Mouse (Mus musculus) G1E-ER4 (cell line): ENCODE data around the gene Hif3a. TPM values are rescaled to one million over a fixed set of nuclear protein-coding genes. Genes with fewer than 3 reads are reported as not detected.

Source experiments
- GATA1 ChIP-seq: IDR thresholded peaks from one replicate; pipeline ENCODE4 v1.8.0; 2012; ENCODE audit warnings: low read length, inconsistent platforms
- polyA plus RNA-seq: library from polyadenylated mRNA; stranded (reverse); fragments of >175 nt; gene quantifications from 2 replicates; pipeline ENCODE4 v1.2.3, GENCODE M21; 2012

Hif3a gene
- polyA plus RNA-seq, 1 experiment: 202 TPM

DNA sequence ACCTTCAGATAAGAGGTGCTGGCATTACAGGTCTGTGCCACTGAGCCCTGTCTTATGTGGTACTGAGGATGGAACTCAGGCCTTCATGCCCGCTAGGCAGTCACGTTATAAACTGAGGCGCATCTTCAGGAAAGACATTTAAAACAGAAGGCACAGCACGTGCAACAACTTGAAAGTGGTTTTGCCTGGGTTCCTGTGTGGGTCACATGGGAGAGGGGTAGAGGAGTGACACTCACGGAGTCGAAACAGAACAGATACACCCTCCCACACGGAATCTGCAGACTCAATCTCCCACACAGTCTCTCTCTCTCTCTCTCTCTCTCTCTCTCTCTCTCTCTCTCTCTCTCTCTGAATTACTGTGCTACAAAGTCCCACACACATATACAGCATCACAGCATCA is 32.0 kb downstream of the Hif3a start:
- no peak for TF ChIP-seq GATA1

DNA sequence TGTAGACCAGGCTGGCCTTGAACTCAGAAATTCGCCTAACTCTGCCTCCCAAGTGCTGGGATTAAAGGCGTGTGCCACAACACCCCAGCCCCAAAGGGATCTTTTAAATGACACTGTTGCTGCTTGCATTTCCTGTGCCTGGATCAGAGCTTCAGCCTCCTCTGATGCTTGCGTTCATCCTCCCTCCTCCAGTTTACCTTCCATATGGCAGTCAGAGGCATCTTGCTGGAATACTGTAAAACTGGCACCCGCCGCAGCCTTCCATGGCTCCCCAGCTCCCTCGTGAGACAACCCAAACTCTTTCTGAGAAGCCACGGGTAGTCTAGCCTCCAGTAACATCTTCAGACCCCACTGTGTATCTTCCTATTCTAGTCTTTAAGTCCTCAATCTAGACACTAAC is 33.3 kb downstream of the Hif3a start:
- no peak for TF ChIP-seq GATA1

DNA sequence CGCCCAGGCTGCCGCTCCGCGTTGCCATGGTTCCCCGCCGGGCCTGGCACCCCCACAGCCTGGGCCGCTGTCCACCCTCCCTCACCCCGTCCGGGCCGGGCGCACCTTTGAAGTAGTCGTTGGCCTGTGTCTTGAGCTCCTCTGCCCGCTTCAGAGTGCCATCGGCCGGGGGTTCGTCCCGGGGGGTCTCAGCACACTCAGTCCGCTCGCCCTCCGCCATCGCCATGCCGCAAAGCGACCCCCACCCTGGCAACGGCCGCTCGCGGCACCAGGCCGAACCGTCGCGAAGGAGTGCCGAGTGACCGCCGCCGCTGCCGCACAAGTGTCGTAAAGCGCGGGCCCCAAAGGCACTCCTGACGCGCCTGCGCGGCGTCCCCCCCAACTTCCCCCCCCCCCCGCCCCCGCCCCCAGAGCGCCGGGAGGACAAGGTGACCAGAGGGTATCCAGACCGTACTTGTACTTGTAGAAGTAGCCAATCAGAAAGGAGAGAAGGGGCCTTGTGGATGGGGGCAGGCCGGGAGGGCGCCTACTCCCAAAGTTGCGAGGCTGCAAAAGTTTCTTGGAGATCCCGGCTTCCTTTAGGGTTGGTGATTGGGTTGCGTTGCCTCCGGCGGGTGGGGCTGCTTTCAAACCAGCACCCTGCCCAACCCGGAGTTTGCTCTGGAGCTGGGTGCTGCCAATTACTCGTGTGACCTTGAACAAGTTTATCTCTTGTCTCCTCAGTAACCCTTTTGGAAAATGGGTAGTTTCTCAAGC is 34.5 kb downstream of the Hif3a start, which contains the start of gene Ppp5c:
Ppp5c (minus strand) TSS at position 337 of the 756 bp plus-strand sequence.
- TF ChIP-seq GATA1: no peak

DNA sequence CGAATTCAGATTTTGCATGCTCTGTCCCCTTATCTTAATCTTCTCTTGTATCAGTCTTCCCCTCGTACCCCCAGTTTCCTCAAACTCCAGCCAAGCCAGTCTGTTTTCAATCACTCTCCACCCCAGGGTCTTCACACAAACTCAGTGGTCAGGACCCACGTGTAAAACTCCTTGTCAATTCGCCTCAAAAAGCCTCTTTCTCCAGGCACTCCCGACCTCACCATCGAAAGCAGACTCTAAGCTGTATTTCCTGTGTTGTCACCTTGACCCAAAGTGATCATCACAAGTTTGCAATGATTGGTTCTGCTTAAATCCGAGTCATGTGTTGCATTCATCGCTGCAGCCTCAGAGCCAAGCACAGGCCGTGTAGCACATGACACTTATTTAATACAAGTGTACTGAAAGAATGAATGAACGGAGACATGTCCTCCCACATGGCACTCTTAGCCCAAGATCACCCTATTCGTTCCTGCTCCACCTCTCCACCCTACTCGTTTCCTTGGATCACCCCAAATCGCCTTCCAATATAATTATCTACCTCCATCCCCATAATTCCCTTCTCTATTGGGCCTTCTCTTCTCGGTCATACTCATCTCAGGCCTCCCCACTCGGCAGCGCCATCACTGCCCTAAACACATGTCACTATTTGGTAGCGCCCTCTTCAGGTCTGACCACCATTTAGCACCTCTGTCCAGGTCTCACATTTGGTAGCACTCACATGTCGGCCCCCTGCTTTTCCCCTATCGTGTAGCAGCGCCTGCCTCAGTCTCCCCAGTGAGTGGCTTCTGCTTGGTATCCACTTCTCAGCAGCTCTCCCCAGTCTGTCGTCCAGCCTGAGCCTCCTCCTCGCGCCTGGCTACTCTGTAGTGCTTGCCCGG is 35.3 kb downstream of the Hif3a start:
- TF ChIP-seq GATA1: no peak

DNA sequence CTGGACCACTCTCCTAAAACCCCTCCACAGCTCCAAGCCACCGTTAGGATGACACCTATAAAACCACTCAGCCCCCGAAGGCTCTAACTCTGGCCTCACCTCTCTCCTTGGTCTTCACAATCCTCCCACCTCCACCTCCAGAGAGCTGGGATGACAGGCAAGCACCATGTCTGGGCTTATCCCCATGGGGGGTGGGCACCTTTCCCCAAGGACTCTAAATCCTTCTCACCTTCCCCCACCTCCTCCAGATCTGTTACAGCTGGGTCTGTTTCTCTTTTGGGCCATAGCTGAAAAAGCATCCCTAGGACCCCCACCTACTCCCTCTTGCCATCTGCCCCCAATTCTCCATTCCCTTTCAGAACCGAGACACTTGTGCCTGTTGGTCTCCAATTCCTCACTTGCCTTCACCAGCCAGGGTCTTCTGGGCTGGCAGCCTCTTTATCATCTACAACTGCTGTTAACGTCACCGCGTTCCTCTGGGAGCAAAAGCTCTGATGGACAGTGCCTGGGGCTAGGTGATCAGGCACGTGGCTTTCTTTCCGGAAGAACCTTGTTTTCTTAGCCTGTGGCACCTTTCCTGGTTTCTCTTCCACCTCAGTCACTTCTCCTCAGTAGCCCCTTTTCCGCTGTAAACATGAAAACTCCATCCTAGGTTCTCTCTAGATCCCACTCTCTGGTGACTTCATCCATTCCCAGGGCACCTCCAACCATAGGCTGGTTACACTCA is 36.2 kb downstream of the Hif3a start:
- no peak for TF ChIP-seq GATA1

DNA sequence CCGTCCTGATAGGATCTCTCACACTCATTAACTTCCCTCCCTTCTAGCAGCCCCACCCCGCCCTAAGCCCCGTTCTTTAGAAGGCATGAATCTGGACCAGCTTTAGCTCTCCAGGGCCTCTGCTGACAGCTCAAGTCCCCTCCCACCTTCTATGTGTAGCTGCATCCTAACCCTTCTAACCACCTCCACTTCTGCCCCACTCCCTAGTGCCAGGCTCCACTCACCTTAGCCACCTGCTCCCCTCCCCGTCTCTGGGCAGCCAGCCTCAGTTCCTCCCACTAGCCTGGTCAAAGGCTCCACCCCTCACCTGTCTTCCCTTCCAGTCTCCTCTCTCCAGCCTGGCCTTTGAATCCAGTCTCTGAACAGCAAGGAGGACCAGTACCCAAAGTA is 36.7 kb downstream of the Hif3a start:
- no peak for TF ChIP-seq GATA1

DNA sequence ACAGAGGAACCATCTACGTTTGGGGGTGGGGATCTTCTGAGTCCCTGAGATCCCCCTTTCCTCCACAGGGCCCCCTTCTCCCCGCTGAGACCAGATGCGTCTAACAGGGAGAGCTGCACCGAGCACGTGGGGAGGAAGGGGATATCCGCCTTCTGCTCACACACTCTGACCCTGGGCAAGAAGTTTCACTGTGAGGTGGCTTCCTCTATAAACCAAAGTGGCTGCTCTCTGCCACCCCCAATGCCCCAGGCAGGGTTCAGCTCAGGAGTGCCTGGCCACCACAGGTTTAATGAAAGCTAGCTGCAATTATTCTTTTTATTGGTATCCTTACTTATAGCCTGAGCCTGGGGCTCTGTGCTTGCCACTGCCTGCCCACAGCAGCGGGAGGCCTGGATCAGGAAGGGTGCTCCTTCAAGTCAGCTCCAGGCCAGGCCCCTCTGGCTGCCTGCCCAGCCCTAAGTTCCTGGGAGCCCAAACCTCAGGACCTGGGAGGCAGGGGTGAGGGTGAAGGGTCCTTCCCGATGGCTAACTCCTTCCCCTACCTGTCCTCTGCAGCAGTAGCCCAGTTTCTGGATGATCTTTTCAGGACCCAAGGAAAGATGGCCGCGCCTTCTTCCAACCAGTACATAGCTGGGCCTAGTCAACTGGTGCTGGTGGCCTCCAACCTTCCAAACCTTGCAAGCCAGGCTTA is 37.3 kb downstream of the Hif3a start:
- no peak for TF ChIP-seq GATA1

DNA sequence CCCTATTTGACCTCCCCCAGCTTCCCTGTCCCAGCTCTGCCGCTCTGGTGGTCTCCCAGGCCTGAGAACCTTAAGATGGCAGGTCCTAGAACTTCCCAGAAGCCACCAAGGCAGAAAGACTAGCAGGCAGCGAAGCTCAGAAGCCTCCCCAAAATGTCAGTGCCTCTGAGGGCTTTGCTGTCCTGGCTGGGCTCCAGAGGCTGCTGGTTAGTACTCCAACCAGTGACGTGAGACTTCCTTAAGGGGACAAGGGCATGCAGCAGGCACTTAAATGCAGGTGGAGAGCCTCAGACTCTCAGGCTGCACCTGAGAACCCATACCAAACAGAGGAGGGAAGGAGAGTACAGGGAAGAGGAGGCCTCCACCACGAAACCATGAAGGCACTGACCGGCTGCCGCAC is 38.1 kb downstream of the Hif3a start:
- no peak for TF ChIP-seq GATA1

DNA sequence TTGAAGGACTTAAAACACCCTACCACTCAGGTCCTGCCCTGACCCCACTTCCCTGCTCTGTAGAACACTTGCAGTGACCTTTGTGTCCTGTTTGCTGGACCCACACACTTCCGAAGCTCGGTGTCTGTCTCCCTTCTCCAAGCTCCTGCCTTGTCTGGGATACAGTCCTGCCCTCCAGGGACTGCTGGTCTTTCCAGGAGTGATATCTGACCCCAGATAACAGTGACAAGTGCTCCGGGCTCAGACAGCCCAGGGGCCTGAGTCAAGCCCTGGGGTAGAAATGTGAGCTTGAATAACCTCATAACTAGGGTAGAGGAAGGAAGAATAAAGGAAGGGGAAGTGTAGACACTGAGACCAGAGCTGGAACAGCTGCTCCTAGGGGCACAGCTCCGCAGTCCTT is 38.5 kb downstream of the Hif3a start:
- TF ChIP-seq GATA1: no peak

DNA sequence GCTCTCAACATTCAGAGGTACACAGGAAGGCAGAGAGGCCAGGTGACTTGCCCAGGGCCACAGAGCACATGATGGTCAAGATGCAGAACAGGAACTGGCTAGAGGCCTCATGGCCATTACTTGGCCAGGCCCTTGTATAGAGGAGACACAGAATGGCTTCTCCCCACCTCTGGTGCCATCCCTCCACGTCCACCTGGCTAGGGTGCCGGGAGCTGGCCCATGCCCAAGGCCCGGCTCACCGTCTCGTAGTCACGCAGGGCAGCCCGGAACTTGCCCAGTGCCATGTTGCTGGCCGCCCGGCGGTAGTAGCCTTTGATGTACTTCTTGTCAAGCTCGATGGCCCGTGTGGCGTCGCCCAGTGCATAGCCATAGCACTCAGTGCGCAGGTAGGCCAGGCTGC is 40.1 kb downstream of the Hif3a start:
- no peak for TF ChIP-seq GATA1

DNA sequence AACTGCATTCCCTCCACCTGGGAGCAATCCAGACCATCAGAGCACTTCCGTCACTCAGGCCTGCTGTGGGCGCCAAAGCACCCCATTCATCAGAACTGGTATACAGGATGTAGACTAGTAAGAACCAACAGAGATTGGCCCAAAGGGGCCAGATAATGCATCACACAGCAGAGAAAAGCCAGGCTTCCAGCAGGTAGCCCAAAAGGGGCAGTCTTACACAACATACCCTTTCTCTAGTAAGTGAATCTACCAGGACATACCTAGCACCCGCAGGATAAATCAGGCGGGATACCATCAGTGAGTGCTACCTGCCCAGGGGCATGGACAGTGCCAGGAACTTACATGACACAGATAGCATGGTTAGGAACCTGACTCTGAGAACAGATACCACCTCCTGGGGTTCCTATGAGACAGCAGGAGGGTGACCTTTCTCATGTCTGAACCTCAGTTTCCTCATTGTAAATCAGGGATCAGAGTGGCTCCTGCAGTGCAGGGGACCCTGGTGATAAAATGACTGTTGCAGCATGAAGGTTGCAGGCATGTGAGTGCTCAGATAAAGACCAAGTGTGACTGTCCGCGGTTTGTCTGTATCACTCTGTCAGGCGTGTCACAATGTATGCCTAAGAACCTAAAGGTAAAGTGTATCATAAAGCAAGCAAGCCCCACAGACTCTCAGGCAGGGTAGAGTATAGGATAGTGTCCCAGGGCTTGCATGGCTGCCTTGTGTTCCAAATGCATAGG is 42.6 kb downstream of the Hif3a start:
- no peak for TF ChIP-seq GATA1

DNA sequence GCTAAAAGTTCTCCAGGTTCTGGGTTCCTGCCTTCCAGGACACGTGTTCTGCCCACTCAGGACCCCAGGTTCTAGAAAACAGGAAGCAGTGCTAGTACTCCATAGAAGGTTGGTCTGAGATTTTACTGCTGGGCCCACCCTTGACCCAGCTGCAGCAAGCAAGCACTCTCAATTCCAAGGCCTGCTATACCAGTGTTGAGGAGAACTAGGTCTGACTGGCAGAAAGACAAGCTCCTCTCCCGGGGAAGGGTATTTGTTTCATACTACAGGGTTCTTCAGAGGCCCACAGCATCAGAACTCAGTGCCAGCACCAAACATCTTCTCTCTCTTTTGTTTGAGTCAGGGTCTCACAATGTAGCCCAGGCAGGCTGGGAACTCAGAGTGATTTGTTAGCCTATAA is 44.3 kb downstream of the Hif3a start:
- TF ChIP-seq GATA1: no peak

DNA sequence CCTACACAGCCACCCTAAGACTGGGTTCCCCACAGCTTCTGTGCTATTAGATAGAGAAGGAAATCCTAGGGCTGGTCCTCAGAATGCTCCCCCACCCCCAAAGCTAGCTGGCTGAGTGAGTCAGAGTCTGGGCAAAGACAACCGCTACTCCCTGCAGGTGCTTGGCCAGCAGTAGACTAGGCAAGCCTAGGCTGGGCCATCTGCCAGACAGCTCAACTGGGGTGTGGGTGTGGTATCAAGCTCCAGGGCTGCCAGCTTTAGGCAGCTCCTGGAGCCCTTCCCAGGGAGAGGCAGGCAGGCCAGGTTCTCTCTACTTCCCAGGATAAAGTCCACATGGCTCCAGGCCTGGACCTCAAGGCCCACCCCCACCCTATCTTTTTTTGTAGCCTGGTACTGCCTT is 45.2 kb downstream of the Hif3a start:
- no peak for TF ChIP-seq GATA1

DNA sequence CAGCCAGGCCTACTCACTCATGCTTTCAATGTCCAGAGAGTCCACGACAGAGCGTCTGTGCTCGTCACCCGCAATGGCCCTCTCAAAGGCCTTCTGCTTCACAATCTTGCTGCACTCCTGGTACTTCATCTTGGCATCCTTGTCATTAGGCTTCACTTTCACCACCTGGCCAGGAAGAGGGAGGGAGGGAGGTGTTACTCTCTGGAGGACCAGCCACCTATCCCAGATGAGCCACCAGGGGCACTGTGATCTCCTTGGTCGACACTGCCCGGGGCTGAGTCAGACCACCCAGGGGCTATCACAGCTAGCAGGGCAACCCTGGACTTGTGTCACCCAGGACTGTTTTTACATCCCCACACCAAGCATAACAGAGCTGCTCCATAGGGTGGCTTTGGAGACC is 46.8 kb downstream of the Hif3a start:
- TF ChIP-seq GATA1: no peak
